Mouse (Mus musculus) urinary bladder, postnatal 36 days (tissue): Measurements from ENCODE around the gene Nfs1.
"Not testable (repeated sequence)": the region's sequence is repeated elsewhere in the genome, so short reads cannot be mapped to it uniquely, and the experiment has no call there.

Experiments
- DNase-seq, 2 experiments: peaks; one replicate each; pipeline ENCODE4 v3.0.0; 2022; ENCODE audit warnings: low spot score in 2 of 2, mixed read lengths in 1 of 2

Gene Nfs1

DNA sequence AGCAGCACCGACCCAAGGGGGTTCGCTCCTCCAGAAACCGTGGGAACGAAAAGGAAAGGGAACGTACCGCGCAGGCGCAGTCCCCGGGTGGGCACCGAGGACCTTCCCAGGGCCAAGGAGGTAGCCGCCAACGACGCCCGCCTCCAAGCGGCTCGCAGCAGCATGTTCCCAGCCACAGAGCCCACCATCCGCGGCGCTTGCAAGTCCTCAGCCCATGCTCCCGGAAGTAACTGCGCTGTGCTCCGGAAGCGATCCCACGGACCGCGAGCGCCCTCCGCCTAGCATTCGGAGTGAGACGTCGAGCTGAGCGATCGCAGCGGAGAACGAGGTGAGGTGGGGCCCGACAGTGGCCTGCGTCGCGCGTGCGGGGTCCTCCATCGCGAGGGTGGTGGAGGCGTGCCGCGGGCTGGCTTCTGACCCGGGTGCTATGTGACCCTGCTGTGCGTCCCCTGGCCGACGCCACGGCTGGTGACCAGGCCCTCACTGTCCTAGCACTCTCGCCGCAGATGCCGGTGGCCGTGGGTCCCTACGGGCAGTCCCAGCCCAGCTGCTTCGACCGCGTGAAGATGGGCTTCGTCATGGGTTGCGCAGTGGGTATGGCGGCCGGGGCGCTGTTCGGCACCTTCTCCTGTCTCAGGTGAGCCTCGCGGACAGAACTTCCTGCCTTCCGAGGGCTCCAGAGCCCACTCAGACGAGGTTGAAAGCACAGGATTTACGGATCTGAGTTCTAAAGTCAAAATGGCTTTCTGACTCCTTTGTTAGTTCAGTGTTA lies at the start of gene Nfs1, which contains the start of gene Romo1:
Gene Nfs1, minus strand, starts transcription at position 234 of the 772 bp plus-strand sequence.
Gene Romo1, plus strand, starts transcription at position 87 of the 772 bp plus-strand sequence.
- DNase-seq = peak; percentile 85 to 89

DNA sequence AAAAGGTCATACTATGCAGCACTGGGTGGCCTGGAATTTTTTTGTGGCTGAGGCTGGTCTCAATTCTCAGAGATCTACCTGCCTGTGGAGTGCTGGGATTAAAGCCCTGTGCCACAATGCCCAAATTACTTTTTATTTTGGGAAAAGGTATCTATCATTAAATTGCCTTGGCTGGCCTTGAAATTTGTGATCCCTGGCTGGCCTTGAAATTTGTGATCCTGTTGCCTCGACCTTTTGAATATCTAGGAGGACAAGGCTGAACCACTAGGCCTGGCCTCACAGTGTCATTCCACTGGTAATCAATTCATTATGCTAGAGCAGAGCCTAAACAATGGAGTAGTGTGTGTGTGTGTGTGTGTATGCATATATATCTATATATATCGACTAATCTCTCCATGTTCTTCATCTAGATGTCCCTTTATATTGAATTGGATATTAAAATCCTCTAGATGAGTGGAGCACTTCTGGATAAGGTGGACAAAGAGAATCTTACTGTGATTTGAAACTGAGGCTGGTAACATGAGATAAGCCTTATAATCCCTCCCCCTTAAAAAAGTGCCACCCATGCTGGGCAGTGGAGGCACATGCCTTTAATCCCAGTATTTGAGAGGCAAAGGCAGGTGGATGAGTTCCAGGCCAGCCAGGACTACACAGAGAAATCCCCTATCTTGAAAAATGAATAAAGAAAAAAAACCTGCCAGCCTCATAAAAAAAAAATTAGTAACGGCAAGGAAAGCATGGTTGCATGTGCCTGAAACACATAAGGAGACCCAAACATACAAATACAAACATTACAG lies 49.3 kb upstream of the Nfs1 start:
- DNase-seq = no peak

DNA sequence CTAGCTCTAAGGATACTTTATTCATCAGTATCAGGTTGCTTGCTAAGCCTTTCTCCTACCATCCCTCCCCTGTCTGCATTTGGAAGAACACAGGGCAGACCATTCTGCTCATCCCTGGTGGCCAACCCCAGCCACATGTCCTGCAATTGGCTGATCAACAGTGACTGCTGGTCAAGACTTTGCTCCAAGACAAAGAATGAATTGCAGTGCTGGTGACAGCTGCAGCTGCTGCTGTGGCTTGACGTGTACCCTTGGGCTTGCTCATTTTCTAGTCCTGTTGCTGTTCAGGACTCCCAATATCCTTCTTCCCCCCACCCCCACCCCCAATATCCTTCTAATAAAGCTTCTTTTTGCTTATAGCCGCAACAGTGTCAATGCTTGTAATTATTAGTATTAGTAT lies 48.1 kb upstream of the Nfs1 start:
- DNase-seq = no peak

DNA sequence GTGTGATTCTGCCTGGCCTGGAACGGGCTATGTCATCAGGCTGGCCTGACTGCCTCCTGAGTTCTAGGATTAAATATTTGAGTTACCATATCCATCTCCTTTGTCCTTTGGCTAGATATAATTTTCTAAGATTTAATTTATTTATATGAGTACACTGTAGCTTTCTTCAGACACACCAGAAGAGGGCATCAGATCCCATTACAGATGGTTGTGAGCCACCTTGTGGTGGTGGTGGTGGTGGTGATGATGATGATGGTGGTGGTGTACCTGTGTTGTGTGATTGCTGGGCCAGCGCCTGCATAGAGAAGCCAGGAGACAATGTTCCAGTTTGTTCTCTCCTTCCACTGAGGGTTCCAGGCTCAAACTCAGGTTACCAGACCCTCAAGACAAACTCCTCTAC lies 47.6 kb upstream of the Nfs1 start:
- no peak for DNase-seq

DNA sequence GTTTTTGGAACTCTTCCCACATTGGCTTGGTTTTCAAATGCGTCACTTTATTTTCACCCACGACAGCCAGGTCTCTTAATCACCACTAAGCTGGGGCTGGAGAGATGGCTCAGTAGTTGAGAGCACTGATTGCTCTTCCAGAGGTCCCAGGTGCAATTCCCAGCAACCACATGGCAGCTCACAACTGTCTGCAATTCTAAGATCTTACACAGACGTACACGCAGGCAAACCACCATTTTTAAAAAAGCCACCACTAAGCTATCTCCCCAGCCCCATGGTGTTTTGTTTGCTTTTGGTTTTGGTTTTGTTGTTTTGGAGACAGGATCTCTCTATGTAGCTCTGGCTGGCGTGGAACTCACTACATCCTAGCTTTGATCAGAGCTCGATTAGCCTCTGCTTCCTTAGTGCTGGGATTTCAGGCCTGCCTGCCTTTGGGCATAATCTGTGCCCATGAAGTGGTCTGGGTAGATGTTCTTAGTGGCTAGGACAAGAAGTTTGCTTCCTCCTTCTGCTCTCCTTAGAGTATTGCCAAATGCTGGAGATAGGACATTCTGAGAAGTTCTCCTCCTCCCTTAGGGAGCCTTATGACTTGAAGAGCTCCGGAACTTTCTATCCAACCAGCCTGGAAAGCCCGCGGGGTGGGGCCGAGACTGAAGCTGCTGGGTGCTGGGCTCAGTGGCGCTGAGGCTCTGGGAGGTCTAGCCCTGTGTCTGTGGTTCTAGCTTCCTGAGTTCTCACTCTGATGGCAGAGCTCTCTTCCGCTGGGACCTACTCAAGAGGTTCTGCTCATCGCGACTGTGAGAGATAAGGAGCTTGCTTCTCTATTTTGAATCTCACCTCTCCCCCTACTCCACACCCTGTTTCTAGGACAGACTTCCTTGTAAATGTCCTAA lies 46.3 kb upstream of the Nfs1 start:
- DNase-seq = no peak

DNA sequence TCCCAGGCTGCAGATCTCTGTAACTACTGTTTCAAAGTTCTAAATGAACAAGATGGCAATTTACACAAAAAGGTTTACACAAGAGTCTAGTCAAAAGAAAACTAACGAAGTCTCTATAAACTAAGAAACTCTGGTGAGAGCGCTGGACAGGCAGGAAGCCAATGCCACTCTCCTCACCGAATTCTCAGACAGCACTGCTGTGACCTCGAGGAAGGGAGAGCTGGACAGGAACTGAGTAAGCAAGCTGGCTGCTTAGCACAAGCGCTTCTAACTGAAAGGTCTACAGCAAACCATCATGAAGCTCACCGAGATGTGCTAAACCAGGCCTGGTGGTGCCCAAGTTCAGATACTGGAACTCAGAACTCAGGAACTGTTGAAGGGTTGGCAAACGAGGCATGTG lies 45.3 kb upstream of the Nfs1 start:
- not testable (repeated sequence) for DNase-seq

DNA sequence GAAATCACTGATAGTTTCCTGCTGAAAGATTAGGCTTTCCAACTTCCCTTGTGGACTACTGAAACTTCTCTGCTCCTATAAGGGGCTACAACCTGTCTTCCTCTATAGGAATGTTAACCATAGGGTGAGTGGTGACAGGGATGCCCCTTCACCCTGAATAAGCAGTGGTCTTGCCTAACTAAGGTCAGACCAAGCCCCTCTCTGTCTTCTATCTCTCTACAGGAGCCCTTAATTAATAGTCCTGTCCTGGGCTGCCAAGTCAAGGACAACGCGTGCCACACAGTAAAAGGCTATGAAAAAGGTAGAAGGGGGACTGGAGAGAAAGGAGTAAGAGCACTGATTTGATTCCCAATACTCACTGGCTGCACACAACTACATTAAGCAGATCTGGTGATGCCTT lies 37.6 kb upstream of the Nfs1 start:
- no peak for DNase-seq

DNA sequence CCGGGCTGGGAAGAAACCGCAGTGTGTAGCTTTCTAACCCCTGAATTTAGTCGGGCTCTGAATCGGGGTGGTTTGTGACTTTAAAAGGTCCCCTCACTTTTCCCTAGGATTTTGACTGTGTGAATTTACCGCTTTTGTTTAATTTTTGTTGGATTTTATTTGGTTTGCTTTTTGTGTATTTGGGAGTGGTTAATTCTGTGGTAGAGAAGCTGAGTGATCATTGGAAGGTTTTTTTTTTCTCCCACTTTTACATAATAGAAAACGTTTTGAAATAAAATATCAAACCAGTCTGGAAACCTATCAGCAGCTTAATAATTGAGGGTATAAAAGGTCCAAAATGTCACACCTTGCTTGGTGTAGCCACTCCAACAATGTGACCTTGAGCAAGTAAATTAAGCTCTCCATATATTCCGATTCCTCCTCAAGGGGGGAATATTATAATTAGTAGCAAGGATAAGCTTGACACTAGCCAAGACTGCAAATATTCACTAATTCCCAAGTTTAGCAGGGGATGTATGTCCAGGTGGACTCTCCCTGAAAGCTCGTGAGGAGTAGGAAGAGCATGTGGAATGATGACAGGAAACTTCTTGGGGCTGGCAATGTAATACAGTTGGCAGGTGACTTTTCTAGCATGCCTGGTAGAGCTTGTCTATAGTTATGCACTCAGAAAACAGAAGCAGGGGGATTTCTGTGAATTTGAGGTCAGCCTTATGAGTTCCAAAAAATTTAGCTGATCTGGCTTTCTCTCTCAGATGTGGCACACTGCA lies 37.0 kb upstream of the Nfs1 start:
- DNase-seq = no peak

DNA sequence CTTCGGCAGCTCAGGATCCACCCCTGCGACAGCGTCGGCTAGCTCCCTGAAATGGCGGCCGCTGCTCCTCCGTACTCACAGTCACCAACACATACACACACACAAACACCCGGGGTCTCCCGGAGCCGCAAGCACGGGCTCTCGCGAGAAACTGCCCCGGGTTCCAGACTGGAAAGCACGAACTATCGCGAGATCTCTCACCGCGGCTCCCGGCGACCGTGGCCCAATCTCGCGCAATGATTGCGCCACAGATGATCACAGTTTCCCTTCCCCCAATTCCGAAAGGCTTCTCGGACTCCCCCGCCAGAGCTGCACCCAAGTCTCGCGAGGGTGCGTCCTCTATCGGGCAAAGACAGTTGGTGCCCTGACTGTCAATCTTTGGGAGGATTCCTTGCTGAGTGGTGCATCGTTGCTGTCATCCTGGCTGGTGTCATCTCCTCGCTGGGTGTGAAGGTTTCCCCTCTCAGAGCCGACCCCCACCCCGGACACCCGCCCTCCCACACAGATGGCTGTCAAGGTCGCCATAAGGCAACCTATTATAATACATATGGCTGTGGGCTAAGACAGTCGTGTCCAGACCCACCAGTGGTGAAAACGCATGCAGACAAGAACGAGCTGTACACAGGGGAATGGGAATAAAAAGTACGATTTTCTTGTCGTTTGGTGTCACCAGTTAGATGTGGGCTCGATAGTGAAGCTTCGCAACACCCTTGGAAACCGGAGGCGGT lies 36.3 kb upstream of the Nfs1 start, which contains the start of gene Rbm39:
Gene Rbm39, minus strand, starts transcription at position 145 of the 728 bp plus-strand sequence.
- peak; percentile 100 for DNase-seq

DNA sequence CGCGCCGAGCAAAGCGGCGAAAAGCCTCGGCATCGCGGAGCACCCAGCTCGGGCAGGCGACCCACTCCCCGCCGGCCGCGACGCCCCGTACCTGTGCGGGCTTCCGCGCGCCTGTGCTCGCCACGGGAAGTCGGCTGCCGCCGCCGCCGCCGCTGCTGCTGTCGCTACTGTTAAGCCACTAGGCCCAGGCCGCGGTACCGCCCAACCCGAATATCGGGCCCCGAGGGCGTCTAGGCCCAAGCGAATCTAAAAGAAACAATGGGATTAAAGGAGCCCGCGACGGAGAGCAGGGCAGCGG lies 35.8 kb upstream of the Nfs1 start:
- no peak for DNase-seq

DNA sequence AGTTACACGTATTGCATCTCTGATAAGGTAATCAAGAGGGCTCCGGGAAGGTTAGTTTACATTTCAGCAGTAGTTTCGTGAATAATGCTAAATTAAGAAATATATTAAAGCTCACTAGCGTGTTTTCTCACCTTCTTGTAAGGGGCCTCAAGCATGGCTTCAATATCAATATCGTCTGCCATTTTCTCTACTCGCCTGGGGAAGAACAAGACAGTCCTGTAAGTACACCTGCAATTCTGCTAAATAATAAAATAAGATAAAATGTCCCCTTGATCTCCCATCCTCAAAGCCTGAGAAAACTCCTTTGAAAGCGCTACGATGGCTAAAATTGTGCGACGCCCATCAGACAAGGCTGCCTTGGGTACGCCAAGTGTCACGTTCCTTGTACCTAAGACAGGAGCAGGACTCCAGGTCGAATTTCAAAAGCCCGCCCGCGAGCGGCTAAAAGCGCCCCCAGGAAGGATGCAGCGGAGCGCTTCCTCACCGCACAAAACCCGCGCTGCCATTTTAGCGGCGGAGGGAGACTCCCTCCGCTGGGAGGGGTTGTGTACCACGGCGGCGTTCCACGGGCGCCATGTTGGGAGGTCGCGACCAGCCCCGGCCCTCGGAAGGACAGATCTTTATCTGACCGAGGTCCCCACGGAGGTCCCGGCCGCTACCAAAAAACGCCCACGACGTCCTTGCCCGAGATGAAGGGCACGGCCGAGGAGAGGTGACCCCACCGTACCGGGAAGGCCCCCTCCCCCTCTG lies 35.2 kb upstream of the Nfs1 start:
- peak; percentile 66 to 76 for DNase-seq

DNA sequence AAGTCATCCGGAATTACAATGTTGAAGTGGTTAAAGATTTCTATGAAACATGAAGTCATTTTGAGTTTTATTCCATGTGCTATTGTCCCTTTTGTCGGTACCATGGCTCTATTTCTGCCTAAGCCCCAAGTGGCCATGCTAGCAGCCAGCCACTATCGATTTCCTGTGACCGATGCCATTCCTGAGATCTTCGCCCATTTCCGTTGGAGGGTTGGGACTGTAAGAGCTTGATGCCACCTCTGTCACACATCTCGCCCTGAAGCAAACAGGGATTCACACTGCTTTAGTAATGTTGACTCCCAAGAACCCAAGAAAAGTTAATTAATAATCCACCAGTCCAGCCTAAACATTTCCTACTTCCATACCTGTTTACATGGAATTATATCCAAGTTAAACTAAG lies 33.7 kb upstream of the Nfs1 start:
- no peak for DNase-seq

DNA sequence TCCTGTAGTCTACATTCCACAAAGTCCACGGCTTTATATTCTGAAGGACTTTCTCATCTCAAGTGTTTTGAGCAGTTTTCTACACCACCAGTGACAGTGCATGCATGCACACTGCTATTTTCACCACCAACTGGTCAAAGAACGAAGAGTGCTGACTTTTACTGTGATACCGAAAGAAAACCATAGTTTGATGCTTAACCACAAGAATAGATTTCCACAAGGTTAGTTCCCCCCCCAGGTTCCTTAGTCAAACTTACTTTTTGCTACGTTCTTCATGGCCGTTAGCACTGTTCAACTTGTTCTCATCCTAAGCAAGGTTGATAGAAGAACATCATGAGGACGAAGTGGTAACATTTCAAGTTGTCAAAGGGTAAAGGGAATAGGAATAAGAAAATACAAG lies 33.1 kb upstream of the Nfs1 start:
- DNase-seq = no peak

DNA sequence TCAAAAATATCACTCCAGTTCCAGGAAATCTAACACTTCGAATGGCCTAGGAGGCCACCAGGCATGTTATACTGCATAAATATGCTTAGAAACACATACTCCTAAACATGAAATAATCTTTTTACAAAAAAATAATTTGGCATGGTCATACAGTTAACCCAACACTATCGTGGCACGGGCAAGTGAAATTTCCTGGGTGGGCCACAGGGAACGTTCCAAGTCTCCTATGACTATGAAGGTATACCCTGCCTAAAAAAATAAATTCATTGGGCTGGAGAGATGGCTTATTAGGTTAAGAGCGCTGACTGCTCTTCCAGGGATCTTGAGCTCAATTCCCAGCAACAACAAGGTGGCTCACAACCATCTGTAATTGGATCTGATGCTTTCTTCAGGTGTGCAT lies 22.6 kb upstream of the Nfs1 start:
- DNase-seq = no peak

DNA sequence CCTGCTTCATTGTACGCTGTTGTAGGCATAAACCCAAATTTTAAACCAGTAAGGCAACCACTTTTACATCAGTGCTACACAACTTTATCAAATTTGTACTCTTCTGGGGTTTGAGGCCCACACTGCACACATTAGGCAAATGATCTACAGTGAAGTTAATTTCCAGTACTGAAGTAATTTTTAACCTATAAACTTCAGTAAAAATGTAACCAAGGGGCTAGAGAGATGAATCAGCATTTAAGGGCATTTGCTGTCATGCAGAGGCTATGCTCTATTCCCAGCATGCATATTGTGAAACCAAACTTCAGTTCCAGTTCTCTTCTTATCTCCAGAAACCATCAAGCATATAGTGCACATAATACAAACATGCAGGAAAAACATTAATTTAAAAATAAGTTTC lies 21.5 kb upstream of the Nfs1 start:
- DNase-seq = no peak

DNA sequence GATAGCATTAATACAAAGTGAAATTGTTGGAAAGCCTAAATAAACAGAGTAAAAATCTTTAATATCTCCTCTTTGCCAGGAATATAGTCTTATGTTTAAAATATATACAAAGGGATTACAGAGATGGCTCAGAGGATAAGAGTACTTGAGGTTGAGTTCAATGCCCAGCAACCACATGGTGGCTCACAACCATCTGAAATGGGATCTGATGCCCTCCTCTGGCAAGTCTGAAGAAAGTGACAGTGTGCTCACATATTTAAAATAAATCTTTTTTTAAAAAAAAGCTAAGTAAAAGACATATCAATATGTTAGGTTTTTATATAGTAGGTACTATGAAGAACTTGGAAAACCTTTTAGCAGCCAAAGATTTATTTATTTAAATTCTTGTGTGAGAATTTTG lies 7.6 kb upstream of the Nfs1 start:
- DNase-seq = no peak

DNA sequence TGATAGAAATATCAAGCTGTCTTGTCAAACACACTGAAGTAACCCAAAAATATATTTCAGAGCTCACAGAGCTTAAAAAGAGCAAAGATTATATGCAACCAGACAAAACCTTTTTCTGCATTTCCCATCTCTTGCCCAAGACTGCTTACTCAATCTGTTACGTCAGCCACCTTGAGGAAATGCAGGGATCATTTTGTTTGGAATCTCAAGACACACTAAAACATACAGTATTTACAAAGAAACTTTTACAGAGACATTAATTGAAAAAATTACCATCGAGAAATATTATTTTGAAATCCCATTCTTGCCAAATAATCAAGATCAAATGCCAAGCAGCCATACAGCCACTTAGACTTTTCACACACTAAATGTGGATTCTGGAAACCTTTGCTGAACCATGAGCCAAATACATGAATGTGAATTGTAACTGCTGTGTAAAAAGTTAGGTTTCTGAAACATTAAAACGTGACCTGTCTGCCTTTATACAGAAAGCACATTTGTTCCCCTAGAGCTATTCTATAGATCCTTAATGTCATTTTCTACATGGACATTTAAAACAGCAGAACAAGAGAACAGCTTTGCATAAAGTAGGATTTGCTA lies 3.4 kb upstream of the Nfs1 start:
- DNase-seq = no peak

DNA sequence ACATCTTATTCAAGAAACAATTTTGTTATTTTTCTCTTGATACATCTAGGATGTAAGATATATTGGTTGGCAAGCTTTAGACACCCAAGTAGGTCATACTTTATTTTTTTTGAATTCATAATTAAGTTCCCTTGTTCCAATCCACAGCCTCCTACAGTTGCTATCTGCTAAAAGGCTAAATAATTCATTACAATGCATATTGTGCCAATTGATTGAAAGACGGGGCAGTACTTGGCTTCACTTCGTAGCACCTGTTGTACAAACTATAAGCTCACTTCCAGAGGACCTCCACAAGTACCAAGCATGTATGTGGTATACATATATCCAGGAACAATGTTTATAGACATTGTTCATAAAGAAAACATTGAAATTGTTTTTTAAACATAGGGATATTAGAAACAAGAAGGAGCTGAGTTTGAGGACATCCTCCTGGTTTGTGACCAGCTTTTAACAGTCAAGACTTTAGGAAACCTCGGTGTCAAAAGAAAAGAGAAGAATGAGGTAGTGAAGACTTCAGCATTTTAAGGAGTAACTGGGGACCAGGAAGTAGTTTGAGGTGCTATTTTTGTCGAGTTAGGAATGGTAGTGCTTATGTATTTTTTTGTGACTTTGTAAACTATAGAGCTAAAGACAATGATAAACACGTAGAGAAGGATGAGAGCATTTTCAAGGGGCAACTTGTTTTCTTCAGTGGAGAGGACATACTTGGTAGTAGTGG lies 2.4 kb upstream of the Nfs1 start:
- DNase-seq = no peak
